Mouse (Mus musculus): ENCODE results near the gene Slc29a1.

The Slc29a1 gene

DNA sequence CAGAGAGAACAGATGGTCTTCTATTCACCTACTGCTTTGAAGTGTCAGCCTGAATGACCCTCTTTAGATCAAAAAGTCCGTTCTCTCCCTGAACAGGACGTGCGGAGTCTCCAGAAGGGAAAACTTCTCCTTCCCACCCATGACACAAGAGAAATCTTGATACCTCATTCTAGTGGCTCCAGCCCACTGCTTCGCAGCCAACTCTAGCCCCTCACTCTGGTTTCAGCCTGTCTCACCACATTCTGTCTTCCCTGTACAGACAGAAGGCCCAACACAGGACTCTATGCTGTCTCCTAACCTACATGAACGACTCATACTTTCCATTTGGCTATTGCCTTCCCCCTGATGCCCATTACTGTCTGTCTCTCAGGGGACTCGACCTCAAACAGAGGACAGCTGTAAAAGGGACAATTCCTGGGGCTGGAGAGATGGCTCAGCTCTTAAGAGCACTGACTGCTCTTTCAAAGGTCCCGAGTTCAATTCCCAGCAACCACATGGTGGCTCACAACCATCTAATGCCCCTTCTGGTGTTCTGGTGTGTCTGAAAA, 48.1 kb downstream of the Slc29a1 start:
- no peak for DNase-seq (ENCODE audit: low spot score)

DNA sequence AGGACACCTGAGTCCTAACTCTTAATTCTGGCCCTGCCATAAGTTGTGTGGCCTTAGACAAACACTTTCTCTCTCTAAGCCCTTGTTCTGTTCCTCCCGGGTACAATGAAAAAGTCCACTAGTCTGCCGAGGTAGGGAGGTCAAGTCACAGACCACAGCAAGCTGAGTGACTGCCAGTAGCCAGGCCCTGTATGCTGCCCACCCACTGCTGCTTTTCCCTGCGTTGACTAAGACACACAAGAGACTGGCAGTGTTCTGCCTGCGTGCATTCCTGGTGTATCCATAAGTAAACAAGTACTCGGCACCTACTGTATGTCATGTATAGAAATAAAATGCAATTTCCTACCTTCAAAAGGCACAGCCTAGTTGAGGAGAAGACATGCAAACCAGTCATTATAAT, 49.2 kb downstream of the Slc29a1 start:
- DNase-seq (ENCODE audit: low spot score): no peak

DNA sequence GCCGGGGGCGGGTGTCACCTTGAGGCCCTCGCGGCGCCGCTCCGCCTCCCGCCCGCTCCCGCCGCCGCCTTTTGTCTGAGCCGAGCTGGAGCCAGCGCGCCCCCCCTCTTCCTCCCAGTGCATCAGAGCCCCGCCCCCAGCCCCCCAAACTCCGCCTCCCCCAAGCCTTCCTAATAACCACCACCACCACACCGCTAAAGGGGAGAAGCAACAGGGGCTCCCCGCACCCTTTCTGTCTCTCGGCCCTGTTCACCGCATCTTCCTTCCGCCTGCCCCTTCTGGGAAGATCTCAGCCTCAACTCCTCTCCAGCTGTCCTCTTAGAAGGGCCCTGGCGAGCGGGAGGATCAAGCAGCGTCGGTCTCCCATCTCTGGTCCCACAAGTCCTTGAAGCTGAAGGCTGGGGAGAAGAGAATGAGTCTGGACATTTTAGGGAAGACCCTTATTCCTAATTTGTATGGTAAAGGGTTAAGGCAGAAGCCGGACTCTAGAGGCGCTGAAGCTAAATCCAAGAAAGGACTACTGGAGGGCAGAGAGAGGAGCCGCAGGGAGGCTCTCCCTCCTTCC, 49.7 kb downstream of the Slc29a1 start, which contains the start of gene Tmem151b:
Gene Tmem151b, minus strand, starts transcription at position 61 of the 565 bp plus-strand sequence.
- no peak for DNase-seq (ENCODE audit: low spot score)

DNA sequence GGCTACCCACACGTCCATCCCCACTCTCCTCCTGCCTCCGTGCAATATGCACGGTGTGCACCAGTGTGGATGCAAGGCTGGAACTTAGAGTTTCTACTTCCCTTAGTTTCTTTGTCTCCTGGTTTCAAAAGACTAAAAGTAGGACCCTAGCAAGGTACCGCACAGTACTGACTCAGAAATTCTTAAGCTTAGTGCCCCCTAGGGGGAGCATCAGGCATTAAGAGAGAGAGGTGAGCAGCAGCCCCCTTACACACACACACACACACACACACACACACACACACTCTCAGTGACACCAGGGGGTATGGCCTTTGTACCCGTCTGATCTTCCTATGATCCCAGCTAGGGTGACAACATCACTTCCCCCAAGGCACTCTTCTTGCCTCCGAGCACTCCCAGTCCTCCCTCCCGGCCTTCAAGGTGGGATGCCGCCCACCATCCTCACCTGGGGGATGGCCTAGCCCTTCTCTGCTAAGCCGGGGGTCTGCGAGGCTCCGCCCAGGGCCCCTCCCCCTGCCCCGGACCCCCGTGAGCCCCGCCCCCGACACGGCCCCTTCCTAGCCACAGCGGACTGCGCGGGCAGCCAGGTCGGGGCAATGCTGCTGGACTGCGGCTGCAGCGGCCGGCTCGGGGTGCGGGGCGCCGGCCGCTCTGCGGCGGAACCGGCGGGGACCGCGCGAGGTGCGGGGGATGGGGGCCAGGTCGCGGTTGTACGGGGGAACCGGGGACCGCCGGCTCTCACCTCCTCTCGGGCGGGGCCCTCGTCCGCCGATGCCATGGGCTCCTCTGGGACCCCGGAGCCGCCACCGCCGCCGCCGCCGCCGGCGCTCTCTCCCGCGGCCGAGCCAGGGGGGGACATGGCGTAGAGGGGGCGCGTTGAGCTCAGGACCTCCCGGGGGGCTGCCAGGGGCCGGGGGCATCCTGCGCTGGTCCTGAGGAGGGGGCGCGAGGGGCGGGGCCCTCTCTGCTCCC, 50.6 kb downstream of the Slc29a1 start:
- DNase-seq (ENCODE audit: low spot score): no peak

DNA sequence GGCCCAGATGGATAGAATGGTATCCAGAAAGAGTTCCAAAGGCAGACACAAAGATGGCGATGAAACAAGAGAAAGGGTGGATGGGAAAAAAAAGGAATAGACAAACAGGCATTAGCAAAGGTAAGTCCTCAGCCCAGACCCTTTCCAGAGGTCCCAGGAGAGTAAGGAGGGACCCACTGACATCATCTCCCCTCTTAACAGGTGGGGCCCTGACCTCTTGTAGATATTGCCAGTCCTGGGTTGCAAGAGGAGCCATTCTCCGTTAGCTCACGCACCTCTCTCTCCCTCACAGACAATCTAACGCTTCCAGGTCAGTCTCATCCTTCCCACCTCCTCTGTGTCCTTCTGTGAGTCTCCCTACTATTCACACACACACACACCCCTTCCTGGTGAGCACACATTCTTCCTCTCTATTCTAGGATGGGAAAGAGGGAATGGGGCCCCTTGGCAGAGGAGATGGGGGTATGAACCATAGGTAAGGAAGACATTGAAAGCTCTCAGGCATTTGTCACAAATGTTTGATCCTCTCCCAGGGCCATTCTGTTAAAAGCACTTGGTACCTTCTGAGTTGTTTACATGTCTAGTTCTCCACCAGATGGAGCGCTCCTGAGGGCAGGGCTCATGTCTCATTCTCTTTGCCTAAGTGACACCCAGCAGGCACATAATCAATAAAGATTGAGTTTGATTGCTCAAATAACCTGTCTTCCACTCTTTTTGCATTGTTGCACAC, 51.8 kb downstream of the Slc29a1 start:
- DNase-seq (ENCODE audit: low spot score): no peak

DNA sequence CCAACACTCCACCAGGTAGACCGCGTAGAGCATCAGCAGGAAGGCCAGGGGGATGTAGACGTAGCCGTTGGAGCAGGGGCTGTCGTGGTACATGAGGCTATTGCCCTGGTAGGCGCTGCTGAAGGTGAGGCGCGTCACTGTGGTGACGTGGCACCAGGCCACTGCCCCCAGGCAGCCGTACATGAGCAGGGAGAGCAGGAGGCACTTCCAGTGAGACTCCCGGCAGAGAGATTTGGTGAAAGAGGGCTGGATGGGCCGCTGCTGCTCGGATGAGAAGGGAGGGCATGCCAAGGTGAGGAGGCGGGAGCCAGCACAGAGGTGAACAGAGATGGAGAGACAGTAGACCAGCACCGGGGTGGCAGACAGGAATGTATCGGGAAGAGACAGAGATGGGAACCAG, 52.5 kb downstream of the Slc29a1 start:
- no peak for DNase-seq (ENCODE audit: low spot score)

DNA sequence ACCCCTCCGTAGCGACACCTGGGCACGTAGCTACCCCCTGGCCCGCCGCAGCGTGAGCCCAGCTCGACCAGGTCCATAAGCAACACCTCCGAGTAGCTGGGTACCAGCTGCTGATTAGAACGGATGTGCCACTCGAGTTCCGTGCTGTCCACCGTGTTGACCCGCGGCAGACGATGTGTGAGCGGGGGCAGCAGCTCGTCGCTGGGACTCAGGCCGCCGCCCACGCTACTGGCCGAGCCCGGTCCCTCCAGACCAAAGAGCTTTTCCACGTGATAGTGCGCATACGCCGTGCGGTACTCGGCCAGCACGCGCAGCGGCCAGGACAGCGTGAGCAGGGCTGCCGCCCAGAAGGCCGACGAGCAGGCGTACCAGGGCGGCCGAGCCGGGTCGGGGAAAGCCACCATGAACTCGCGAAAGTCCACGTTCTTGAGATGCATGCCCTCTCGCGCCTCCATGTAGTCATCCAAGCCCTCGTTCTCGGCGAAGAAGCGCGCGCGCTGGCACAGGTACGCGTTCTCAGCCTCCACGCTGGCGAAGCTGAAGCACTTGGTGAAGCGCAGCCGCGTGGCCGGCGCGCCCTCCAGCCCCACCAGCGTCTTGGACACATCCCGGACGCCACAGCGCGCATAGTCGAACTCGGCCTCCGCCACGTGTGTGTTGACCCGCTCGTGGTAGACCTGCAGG, 54.0 kb downstream of the Slc29a1 start:
- DNase-seq (ENCODE audit: low spot score): no peak

DNA sequence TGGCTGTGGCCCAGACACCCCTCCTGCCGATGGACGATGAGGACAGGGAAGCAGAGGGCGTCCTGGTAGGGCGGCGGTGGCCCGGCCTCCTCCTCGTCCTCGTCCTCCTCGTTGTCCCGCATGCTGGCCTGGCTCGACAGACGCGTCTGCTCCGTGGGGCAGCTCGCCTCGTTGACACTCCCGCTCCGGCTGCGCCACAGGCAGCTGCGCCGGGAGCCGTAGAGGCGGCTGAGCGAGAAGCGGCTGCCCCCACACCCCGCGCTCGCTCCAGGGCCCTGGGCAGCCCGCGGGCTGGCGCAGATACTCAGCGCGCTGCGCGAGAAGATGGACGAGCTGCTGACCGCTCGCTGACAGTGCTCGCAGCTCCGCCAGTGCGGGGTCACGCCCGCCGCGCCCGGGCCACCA, 54.5 kb downstream of the Slc29a1 start:
- no peak for DNase-seq (ENCODE audit: low spot score)

DNA sequence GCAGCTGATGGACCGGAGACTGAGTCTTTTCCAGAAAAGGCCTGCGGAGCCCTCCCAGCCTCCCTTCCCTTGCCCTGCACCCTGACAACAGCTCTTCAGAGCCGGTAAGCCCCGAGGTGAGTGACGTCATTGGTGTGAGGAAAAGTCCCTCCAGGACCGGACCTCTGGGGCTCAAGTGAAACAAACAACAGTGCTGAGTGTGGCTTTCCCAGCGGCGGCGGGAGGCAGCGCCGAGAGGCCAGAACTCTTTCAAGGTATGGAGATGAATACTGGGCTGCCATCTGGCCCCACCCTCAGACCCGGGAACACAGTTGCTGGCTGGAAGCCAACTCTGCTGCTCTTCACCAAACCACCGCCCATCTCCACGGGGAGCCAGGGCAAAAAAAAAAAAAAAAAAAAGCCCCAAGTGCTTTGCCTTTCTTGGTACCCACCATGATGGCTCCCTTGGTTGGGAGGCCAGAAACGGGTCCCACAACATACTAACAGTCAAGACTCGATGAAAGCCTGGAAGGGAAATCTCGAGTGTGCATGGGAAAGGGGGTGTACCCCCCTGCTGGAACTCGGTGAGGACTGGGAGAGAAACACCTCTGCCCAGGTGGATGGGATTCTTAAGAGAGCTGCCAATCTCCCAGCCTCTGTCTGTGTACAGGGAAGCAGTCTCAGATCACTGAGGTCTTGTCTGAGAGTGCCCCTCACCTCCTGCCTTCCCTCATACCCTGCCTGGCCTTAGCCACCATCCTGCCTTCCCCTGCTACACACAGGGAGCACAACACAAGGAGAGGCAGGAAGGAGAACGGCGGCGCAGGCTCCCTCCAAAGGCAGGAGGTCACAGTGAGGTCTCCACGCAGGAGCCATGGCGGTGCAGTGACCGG, 55.2 kb downstream of the Slc29a1 start:
- no peak for DNase-seq (ENCODE audit: low spot score)

DNA sequence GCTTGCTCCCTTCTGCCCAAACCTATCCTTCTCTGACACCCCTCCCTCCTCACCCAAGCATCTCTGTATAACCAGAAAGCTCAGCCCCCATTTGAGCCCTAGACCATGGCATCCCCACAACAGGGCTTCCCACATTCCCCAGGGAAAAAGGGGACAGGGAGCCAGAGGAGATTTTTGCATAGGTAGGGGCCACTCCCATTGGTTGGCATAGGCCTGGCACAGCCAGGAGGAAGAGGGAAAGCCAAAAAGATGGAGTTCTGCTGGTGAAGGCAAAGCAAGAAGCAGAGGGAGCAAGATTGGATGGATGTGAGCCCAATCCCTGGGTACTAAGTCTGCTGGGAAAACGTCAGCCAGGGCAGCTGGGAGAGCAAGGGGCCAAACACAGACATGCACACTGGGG, 56.3 kb downstream of the Slc29a1 start:
- DNase-seq (ENCODE audit: low spot score): no peak

DNA sequence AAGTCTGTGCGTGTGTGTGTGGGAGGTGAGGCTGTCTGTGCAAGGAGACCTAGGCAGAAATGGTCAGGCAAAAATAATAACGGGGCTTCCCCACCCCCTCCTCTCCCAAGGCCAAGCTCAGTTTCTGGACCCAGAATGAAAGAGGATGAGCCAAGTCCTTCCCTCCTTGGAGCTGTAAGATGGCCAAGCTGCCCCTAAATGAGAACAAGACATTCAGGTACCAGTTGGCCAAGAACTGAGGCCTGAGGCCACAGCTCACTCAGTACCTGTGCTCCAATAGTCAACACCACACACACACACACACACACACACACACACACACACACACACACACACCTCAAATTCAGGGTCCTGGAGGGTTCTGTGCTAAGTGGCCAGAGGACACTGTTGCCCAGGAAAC, 56.7 kb downstream of the Slc29a1 start:
- no peak for DNase-seq (ENCODE audit: low spot score)

DNA sequence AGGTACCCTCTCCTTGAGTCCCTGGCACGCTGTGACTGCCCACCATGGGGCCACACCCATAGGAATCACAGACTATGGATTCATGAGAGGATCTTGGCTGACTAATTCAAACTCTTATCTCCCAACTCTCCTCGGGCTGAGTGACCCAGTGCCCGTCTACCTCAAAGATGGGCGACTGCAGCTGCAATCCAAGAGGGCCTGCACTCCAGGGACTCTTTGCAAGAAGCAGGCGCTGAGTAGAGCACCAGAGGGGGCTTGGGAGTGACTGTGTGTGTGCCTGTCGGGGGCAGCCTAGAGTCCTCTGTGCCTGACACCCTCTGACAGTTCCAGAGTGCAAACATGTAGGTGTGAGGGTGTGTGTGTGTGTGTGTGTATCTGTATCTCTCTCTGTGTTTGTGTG, 57.3 kb downstream of the Slc29a1 start:
- DNase-seq (ENCODE audit: low spot score): no peak

DNA sequence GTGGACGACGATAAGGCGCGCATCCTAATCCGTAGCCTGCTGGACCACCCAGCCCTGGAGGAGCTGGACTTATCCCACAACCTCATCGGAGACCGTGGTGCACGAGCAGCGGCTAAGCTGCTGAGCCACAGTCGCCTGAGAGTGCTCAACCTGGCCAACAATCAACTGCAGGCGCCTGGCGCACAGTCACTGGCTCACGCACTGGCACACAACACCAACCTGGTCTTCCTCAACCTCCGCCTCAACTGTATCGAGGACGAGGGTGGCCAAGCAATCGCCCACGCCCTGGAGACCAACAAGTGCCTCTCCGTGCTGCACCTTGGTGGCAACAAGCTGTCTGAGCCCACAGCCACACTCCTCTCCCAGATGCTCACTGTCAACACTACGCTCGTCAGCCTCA, 59.7 kb downstream of the Slc29a1 start:
- DNase-seq (ENCODE audit: low spot score): no peak

DNA sequence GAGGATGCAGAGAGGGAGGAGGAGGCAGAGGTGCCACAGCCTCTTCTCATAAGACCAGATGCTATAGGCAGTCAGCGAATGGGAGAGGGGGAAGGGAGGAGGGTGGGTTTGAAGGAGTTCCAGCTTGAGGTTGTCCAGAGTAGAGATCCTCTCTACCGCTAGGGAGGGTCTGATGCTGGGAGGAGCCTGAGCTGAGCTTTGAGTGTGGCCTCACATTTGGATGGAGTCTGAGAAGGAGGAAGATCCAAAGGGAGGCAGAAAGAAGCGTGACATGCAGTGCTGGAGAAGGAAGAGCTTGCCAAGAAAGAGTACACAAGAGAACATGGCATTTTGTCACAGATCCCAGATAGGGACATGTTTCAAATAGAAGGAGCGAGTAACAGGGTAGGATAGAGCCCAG, 61.0 kb downstream of the Slc29a1 start:
- no peak for DNase-seq (ENCODE audit: low spot score)

DNA sequence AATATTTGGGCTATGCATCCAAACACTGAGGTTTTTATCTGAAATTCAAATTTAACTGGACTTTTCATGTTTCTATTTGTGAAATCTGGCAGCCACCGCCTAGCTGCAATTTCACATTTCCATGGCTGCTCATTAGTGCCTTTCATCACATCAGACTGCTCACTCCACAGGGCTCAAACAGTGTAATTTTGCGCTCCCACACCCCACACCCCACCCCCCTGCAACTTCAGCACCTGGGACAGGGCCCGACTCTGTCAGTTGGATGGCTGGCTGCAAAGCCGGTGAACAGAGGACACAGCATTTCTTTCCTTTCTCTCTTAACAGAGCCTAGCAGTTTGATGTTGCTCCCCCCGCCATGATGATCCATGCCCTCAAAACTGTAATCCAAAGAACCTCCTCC, 63.1 kb downstream of the Slc29a1 start:
- no peak for DNase-seq (ENCODE audit: low spot score)

All from lung, postnatal 25 days (tissue).